Comparison of ENCODE assay signal across 10 mouse cellular contexts in the genomic region with DNA sequence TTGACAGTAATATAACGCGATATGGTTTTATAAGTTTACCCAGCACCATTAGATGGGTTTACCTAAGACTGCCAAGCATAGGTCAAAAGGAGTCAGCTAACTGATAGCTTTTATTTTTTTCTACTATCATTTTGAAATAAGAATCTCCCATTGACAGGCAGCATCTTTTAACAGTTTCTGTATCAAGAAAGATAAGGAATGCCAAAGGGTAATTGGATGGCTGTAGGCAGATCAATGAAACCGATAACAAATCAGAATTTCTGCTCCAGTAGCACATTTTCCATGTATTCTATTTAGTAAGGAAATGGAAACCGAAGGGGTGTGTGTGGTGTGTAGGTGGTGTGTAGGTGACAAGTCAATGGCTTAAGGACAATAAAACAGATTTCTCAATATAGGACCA. TPM values are rescaled to one million over a fixed set of nuclear protein-coding genes. Genes with fewer than 3 reads are reported as not detected.
DNase-seq lines count a peak whose midpoint lies in the region; ATAC-seq and TF ChIP-seq lines count a peak whose summit lies in the region.
"Had no signal": no experiment of that assay in that cellular context is flagged by ENCODE, and none has a peak within 500 bp of the region (broad histone marks: within the 10 kb centered on the region; RNA-seq: fewer than 3 reads in every experiment).

No protein-coding gene starts in this region.

- TF ChIP-seq POLR2A in cerebellum, adult 2 months (IDR thresholded peaks at IDR 0.05; ENCODE audit: borderline replicate concordance, insufficient read depth, low read length), result no peak

- no peaks in the 10 kb centered on the region for H3K27me3 ChIP-seq in intestine, embryonic 14.5 days (replicated peaks; ENCODE audit: control insufficient read depth, insufficient read depth, low read length)
- H3K27me3 ChIP-seq in intestine, embryonic 15.5 days (replicated peaks), result no peaks in the 10 kb centered on the region
- H3K27me3 ChIP-seq in embryonic facial prominence, embryonic 10.5 days (replicated peaks; ENCODE audit: low read depth, poor library complexity, severe bottlenecking), result no peaks in the 10 kb centered on the region
- H3K27me3 ChIP-seq in limb, embryonic 10.5 days (ENCODE audit: low read depth, poor library complexity, severe bottlenecking), result no peaks in the 10 kb centered on the region
- H3K27me3 ChIP-seq in liver, postnatal 0 days (ENCODE audit: insufficient read depth, low read length), result no peaks in the 10 kb centered on the region
- H3K27me3 ChIP-seq in cerebellum, adult 2 months (ENCODE audit: control insufficient read depth, insufficient read depth, low read length), result no peaks in the 10 kb centered on the region
- H3K27me3 ChIP-seq: neural tube, embryonic 12.5 days had no signal

- peak overlapping the region; percentile 79 for H3K4me2 ChIP-seq in intestine, embryonic 14.5 days (ENCODE audit: low read length)
- no peak overlapping the region for H3K4me2 ChIP-seq in intestine, embryonic 15.5 days (replicated peaks)
- peak overlapping the region; percentile 69; the same call in 1 of the 2 replicates for H3K4me2 ChIP-seq in liver, postnatal 0 days (ENCODE audit: low read depth, low read length)

- WGBS in intestine, embryonic 14.5 days, result 63% methylated on average over 4 of the region's 4 CpGs
- 62% methylated on average over 4 of the region's 4 CpGs for WGBS in intestine, embryonic 15.5 days
- 76% methylated on average over 4 of the region's 4 CpGs for WGBS in embryonic facial prominence, embryonic 10.5 days
- 71% methylated on average over 4 of the region's 4 CpGs for WGBS in limb, embryonic 10.5 days
- WGBS in liver, postnatal 0 days (ENCODE audit: insufficient replicate concordance), result 75% methylated on average over 4 of the region's 4 CpGs
- 80% methylated on average over 4 of the region's 4 CpGs for WGBS in cerebellum, adult 2 months

- DNase-seq in intestine, embryonic 14.5 days (ENCODE audit: low spot score), result no peak
- no peak for DNase-seq in embryonic facial prominence, embryonic 10.5 days (ENCODE audit: low spot score)
- DNase-seq in limb, embryonic 10.5 days (ENCODE audit: low spot score), result no peak
- DNase-seq in liver, postnatal 0 days, result no peak
- no peak for DNase-seq in urinary bladder, adult 18-20 months (ENCODE audit: low spot score in 2 of 2)
- DNase-seq in cerebellum, adult 2 months, result no peak
- DNase-seq: right cerebral cortex, postnatal 14 days; thymus, adult 18-20 months had no signal

- TF ChIP-seq CTCF in liver, postnatal 0 days (IDR thresholded peaks at IDR 0.05; ENCODE audit: low read depth), result no peak
- TF ChIP-seq CTCF in cerebellum, adult 2 months (IDR thresholded peaks at IDR 0.05; ENCODE audit: borderline replicate concordance, insufficient read depth, low read depth, low read length), result no peak

- H3K36me3 ChIP-seq in intestine, embryonic 14.5 days (ENCODE audit: control insufficient read depth, insufficient read depth, low read length), result no peaks in the 10 kb centered on the region
- no peaks in the 10 kb centered on the region for H3K36me3 ChIP-seq in intestine, embryonic 15.5 days
- peaks cover 1% of the 10 kb centered on the region; the same call in 1 of the 2 replicates for H3K36me3 ChIP-seq in embryonic facial prominence, embryonic 10.5 days (replicated peaks)
- H3K36me3 ChIP-seq in limb, embryonic 10.5 days, result 0 out of 2 replicates have a peak, but pooled peaks cover under 1% of the 10 kb centered on the region
- 0 out of 2 replicates have a peak, but pooled peaks cover 2% of the 10 kb centered on the region for H3K36me3 ChIP-seq in liver, postnatal 0 days (replicated peaks; ENCODE audit: insufficient read depth, low read length)
- H3K36me3 ChIP-seq: neural tube, embryonic 12.5 days had no signal

- peaks cover 12% of the 10 kb centered on the region for H3K4me1 ChIP-seq in intestine, embryonic 14.5 days (replicated peaks; ENCODE audit: control insufficient read depth, insufficient read depth, low read length)
- H3K4me1 ChIP-seq in intestine, embryonic 15.5 days (replicated peaks), result peaks cover 2% of the 10 kb centered on the region; the same call in 1 of the 2 replicates
- peaks cover 18% of the 10 kb centered on the region for H3K4me1 ChIP-seq in embryonic facial prominence, embryonic 10.5 days
- peaks cover 19% of the 10 kb centered on the region for H3K4me1 ChIP-seq in limb, embryonic 10.5 days
- H3K4me1 ChIP-seq in liver, postnatal 0 days (ENCODE audit: insufficient read depth), result peaks cover 9% of the 10 kb centered on the region
- H3K4me1 ChIP-seq in cerebellum, adult 2 months (ENCODE audit: control insufficient read depth, insufficient read depth, low read length), result no peaks in the 10 kb centered on the region
- H3K4me1 ChIP-seq: neural tube, embryonic 12.5 days had no signal

- TF ChIP-seq EP300 in liver, postnatal 0 days (IDR thresholded peaks at IDR 0.05; ENCODE audit: low read depth), result no peak

- H3K4me3 ChIP-seq in intestine, embryonic 14.5 days (ENCODE audit: low read depth, low read length), result no peak overlapping the region
- H3K4me3 ChIP-seq in intestine, embryonic 15.5 days (replicated peaks), result no peak overlapping the region
- peak overlapping the region; percentile 99; the same call in 1 of the 2 replicates for H3K4me3 ChIP-seq in embryonic facial prominence, embryonic 10.5 days
- H3K4me3 ChIP-seq in limb, embryonic 10.5 days, result peak overlapping the region; percentile 99; the same call in 1 of the 2 replicates
- H3K4me3 ChIP-seq in liver, postnatal 0 days (ENCODE audit: low read depth, low read length), result no peak overlapping the region
- H3K4me3 ChIP-seq in cerebellum, adult 2 months (replicated peaks; ENCODE audit: insufficient read depth, low read depth, low read length), result no peak overlapping the region

- H3K9ac ChIP-seq in intestine, embryonic 14.5 days (ENCODE audit: low read length), result no peak overlapping the region
- no peak overlapping the region for H3K9ac ChIP-seq in intestine, embryonic 15.5 days
- no peak overlapping the region for H3K9ac ChIP-seq in liver, postnatal 0 days (replicated peaks)

- H3K9me3 ChIP-seq in intestine, embryonic 14.5 days (ENCODE audit: control insufficient read depth, low read length), result no peaks in the 10 kb centered on the region
- H3K9me3 ChIP-seq in intestine, embryonic 15.5 days, result no peaks in the 10 kb centered on the region
- no peaks in the 10 kb centered on the region for H3K9me3 ChIP-seq in embryonic facial prominence, embryonic 10.5 days
- no peaks in the 10 kb centered on the region for H3K9me3 ChIP-seq in limb, embryonic 10.5 days (replicated peaks)
- H3K9me3 ChIP-seq in liver, postnatal 0 days (ENCODE audit: low read length), result no peaks in the 10 kb centered on the region
- H3K9me3 ChIP-seq: neural tube, embryonic 12.5 days had no signal

- no peak overlapping the region for H3K27ac ChIP-seq in intestine, embryonic 14.5 days (ENCODE audit: low read depth)
- H3K27ac ChIP-seq in intestine, embryonic 15.5 days, result no peak overlapping the region
- H3K27ac ChIP-seq in embryonic facial prominence, embryonic 10.5 days (replicated peaks), result no peak overlapping the region
- H3K27ac ChIP-seq in limb, embryonic 10.5 days, result no peak overlapping the region
- H3K27ac ChIP-seq in liver, postnatal 0 days (ENCODE audit: low read depth), result no peak overlapping the region
- H3K27ac ChIP-seq in cerebellum, adult 2 months (ENCODE audit: insufficient read depth, low read length), result no peak overlapping the region
- H3K27ac ChIP-seq: neural tube, embryonic 12.5 days had no signal

- ATAC-seq in intestine, embryonic 14.5 days (replicated peaks; ENCODE audit: low FRiP score, low TSS enrichment, low read depth), result no peak
- no peak for ATAC-seq in intestine, embryonic 15.5 days
- ATAC-seq in liver, postnatal 0 days, result no peak

RNA-seq across cellular contexts. Expression of gene Noct, which starts 54.2 kb away (rescaled TPM):
- 7.0 and 7.7 TPM in 2 replicates for polyA plus RNA-seq in intestine, embryonic 14.5 days (2014; fragmentation: Nextera tagmentation; extraction: Ambion mirVana)
- polyA plus RNA-seq in intestine, embryonic 15.5 days (2015; fragmentation: Nextera tagmentation; extraction: Ambion mirVana), result 7.0 and 7.4 TPM in 2 replicates
- 9.6 and 10.1 TPM in 2 replicates for polyA plus RNA-seq in embryonic facial prominence, embryonic 10.5 days (2016; fragmentation: Nextera tagmentation; extraction: Ambion mirVana)
- polyA plus RNA-seq in limb, embryonic 10.5 days (2016; fragmentation: Nextera tagmentation; extraction: Ambion mirVana), result 11.0 and 11.9 TPM in 2 replicates
- polyA plus RNA-seq in liver, postnatal 0 days (2015; fragmentation: Nextera tagmentation; extraction: Ambion mirVana), result 8.5 and 11.4 TPM in 2 replicates
- 27.8 and 31.3 TPM in 2 replicates for polyA plus RNA-seq in cerebellum, adult 2 months (2012; rRNA removed)

Comparison
In these comparisons a context has a peak if more than half of its experiments do, and no peak if none do; other contexts are left out.
1. H3K4me3 ChIP-seq: peak in embryonic facial prominence, embryonic 10.5 days (single experiment) and limb, embryonic 10.5 days (single experiment); none in intestine, embryonic 14.5 days (single experiment), intestine, embryonic 15.5 days (single experiment), liver, postnatal 0 days (single experiment) and cerebellum, adult 2 months (single experiment).